Mouse (Mus musculus) G1E-ER4 (cell line): ENCODE measurements around the gene Ercc1. TPM values are rescaled to one million over a fixed set of nuclear protein-coding genes. Genes with fewer than 3 reads are reported as not detected.

Source experiments
- GATA1 ChIP-seq: IDR thresholded peaks from one replicate; pipeline ENCODE4 v1.8.0; 2012; ENCODE audit warnings: low read length, inconsistent platforms
- polyA plus RNA-seq: library from polyadenylated mRNA; stranded (reverse); fragments of >175 nt; gene quantifications from 2 replicates; pipeline ENCODE4 v1.2.3, GENCODE M21; 2012

The Ercc1 gene
- 109 and 133 TPM in 2 replicates for polyA plus RNA-seq

GRCm38 (mm10) chr7:19344237-19344847 is at the start of gene Ercc1:
Gene Ercc1 (plus strand): TSS chr7:19344778.
- TF ChIP-seq GATA1 = no peak

- no peak for TF ChIP-seq GATA1
These were observed 48.9 kb upstream of the Ercc1 start for GRCm38 (mm10) chr7:19295503-19296185.

DNA sequence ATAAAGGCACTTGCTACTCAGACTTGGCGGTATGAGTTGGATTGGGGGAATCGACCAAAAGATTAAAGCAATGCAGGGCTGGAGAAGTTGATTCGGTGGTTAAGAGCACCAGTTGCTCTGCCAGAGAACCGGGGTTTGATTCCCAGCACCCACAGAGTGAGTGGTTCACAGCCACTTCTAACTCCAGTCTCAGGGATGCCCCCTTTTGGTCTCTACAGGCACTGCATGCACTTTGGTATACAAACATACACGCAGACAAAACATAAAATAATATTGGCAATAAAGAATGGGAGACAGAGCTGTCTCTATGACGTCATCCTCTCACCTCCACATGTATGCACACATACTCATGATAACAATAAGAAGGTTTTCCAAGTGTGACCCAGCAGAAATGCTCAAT is 47.5 kb upstream of the Ercc1 start:
- TF ChIP-seq GATA1 = no peak

DNA sequence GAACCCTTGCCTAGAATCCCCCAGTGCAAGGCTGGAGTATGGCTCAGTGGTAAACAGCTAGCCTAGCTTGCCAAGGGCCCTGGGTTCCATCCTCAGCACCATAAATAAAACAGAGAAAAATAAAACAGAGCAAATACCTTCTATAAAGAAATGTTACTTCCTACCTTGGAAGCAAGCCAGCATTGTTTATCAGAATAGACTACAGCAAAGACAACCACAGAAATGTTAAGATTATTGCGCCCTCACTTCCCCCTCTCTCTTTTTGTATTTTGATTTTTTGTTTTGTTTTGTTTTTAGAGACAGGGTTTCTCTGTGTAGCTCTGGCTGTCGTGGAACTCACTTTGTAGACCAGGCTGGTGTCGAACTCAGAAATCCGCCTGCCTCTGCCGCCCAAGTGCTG is 46.8 kb upstream of the Ercc1 start:
- TF ChIP-seq GATA1 = no peak

GRCm38 (mm10) chr7:19299194-19299593 is 45.4 kb upstream of the Ercc1 start:
- TF ChIP-seq GATA1 = no peak

GRCm38 (mm10) chr7:19300501-19301421 is 43.8 kb upstream of the Ercc1 start:
- no peak for TF ChIP-seq GATA1

GRCm38 (mm10) chr7:19301461-19302263 is 42.9 kb upstream of the Ercc1 start:
- TF ChIP-seq GATA1 = no peak

GRCm38 (mm10) chr7:19302264-19303045 is 42.1 kb upstream of the Ercc1 start:
- TF ChIP-seq GATA1 = no peak

- no peak for TF ChIP-seq GATA1
These were observed 41.6 kb upstream of the Ercc1 start for GRCm38 (mm10) chr7:19303046-19303305.

DNA sequence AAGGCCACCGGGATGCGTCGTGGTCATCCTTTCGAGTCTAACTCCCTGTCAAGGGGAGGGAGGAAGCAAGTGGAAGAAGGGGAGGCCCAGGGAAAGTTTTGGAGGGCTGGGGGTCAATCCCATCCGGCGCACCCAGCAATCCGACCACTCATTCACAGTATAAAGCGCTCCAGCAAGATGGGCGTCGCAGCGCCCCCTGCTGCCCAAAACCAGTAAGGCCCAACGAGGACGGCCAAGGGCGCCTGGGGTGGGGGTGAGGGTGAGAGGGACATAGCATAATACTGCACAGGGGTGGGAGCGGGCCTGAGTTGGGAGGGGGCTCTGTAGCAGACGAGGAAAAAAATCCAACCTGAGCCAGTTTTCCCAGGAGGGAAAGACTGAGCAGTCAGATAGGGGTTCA is 40.8 kb upstream of the Ercc1 start:
- TF ChIP-seq GATA1 = no peak

DNA sequence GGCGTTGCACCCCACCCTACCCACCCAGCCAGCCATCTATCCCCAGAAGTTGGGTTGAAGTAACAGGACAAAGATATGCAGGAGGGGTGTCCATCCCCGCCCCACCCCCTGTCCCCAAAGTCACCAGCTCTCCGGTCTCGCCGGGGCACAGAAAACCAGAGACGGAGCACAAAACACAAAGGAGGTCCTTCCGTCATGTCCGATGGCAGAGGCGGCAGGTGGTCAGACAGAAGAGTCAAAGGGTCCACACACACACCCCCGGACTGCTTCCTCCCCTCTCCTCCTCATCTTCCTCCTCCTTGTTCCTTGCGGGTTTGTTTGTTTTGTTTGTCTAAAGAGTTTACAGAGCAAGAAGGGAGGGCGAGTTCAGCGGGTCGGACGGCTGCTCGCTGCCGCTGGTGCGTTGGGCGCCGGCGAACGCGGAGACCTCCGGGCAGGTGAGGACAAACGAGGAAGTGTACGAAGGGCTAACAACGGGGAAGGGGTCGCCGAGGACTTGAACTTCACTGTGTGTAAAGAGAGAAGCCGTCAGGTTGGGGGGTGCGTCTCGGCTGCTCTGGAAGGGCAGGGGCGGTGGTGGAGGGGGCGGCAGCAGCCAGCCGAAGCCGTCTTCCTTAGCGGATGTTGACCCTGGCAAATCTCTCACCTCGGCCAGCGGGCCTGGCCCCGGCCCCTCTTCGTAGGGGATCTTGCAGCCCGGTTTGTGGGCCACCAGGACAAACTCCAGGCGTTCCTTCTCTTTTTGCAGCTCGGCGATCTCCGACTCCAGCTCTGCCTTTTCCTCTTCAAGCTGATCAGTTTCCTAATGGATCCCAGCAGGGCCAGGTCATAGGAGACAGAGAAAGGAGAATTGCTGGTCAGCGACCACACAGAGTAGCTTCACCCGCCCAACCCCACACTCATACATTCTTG is 39.8 kb upstream of the Ercc1 start:
- TF ChIP-seq GATA1 = no peak

GRCm38 (mm10) chr7:19305413-19305735 is 39.2 kb upstream of the Ercc1 start:
- TF ChIP-seq GATA1 = no peak

DNA sequence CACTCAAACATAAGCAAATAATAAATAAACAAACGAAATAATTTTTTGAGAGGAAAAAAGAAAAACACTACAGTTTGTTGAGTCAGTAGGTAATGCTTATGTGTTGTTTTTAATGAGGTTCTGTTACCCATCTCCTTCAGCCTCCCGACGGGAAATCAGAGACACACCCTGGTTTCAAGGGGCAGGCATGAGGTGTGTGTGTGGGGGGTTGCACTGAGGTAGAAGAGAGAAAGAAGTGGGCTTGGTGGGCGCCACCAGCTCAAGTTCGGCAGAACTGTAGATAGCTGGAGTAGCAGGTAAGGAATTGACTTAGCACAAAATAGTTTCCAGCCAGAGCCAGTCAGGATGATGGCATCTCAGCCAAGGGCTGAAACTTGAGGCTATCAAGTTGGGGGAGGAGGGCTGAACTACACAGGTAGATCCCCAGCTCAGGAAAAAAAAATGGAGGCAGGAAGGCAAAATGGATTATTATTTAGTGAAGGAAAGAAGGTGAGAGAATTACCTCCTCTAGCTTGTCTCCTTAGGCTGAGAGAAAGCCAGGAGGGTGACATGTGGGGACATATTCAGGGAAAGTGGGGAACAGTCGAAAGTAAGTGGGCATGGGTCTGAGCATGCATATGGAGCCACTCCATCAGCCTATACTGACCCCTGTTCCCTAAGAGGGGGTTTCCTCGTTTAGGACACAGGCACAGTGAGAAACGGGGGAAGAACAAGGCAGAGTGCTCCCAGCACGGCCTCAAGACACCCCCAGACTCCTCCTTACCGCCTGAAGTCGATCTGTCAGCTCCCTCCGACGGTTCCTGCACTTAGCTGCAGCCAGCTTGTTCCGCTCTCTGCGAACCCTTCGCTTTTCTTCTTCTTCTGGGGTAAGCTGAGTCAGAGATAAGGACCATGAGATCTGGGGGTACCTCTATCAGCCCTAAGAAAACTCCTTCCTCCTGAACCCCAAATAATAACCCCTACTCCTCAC is 38.5 kb upstream of the Ercc1 start:
- TF ChIP-seq GATA1 = no peak
